Mouse (Mus musculus) cortical plate, adult 2 months (tissue): ENCODE results near the gene Cnih1.

Experiments
- CTCF ChIP-seq: fragments of 200-500 bp; IDR thresholded peaks from 2 replicates; pipeline ENCODE4 v1.5.1; 2011; ENCODE audit warnings: mild to moderate bottlenecking, control low read depth, low read length; ENCODE audit not compliant: insufficient read depth; ENCODE audit errors: extremely low read depth
- POLR2A ChIP-seq: fragments of 200-500 bp; IDR thresholded peaks from 2 replicates; pipeline ENCODE4 v1.6.1; 2011; ENCODE audit warnings: mild to moderate bottlenecking, low read length, control low read depth; ENCODE audit not compliant: insufficient read depth; ENCODE audit errors: extremely low read depth

GRCm38 (mm10) chr14:46821271-46821872 lies 33.2 kb upstream of the Cnih1 start:
- TF ChIP-seq CTCF (no peak), POLR2A (no peak)
